Mouse (Mus musculus) erythroblast, embryonic 14.5 days (primary cell): Measurements from ENCODE around the gene Eif4b. TPM values are rescaled to one million over a fixed set of nuclear protein-coding genes. Genes with fewer than 3 reads are reported as not detected.

Source experiments
- H3K27me3 ChIP-seq: 2 replicates; pipeline ENCODE4 v1.6.1; 2012; ENCODE audit warnings: inconsistent platforms; ENCODE audit not compliant: control insufficient read depth
- H3K36me3 ChIP-seq: 2 replicates; pipeline ENCODE4 v1.6.1; 2012; ENCODE audit warnings: mild to moderate bottlenecking, inconsistent platforms; ENCODE audit not compliant: control insufficient read depth
- H3K4me1 ChIP-seq: 2 replicates; pipeline ENCODE4 v1.6.1; 2012; ENCODE audit warnings: inconsistent platforms; ENCODE audit not compliant: control insufficient read depth
- H3K4me3 ChIP-seq: replicated peaks from 2 replicates; pipeline ENCODE3; 2012; ENCODE audit warnings: moderate library complexity, mild to moderate bottlenecking, inconsistent platforms
- H3K9me3 ChIP-seq: 2 replicates; pipeline ENCODE4 v1.6.1; 2012; ENCODE audit warnings: low read length, inconsistent platforms, mixed read lengths; ENCODE audit not compliant: control insufficient read depth
- GATA1 ChIP-seq: IDR thresholded peaks from 2 replicates; pipeline ENCODE4 v1.6.1; 2012; ENCODE audit warnings: low read length, inconsistent platforms, mixed read lengths
- TAL1 ChIP-seq: IDR thresholded peaks from 3 replicates; pipeline ENCODE4 v1.6.1; 2012; ENCODE audit warnings: low read length, inconsistent platforms, mixed read lengths
- polyA plus RNA-seq: library from polyadenylated mRNA; stranded (reverse); fragments of >175 nt; gene quantifications from 2 replicates; pipeline ENCODE4 v1.2.3, GENCODE M21; 2012

Eif4b gene
- polyA plus RNA-seq, 1 experiment: 8.3 TPM

GRCm38 (mm10) chr15:102112827-102113226 is 39.3 kb downstream of the Eif4b start:
- Histone ChIP-seq H3K36me3 (peaks cover 26% of the 10 kb centered on the region), H3K4me3 (no peak overlapping the region), H3K9me3 (no peaks in the 10 kb centered on the region), H3K4me1 (peaks cover 15% of the 10 kb centered on the region), H3K27me3 (peaks cover 3% of the 10 kb centered on the region)
- no peak for TF ChIP-seq TAL1
- TF ChIP-seq GATA1: no peak

GRCm38 (mm10) chr15:102113674-102114073 is 40.1 kb downstream of the Eif4b start:
- peaks cover 12% of the 10 kb centered on the region for H3K4me1 ChIP-seq
- H3K27me3 ChIP-seq: 0 out of 2 replicates have a peak, but pooled peaks cover 2% of the 10 kb centered on the region
- no peak overlapping the region for H3K4me3 ChIP-seq
- peaks cover 34% of the 10 kb centered on the region for H3K36me3 ChIP-seq
- no peaks in the 10 kb centered on the region for H3K9me3 ChIP-seq
- TF ChIP-seq TAL1 (no peak), GATA1 (no peak)

- H3K4me1 ChIP-seq: peaks cover 7% of the 10 kb centered on the region
- peaks cover 45% of the 10 kb centered on the region for H3K36me3 ChIP-seq
- H3K27me3 ChIP-seq: 0 out of 2 replicates have a peak, but pooled peaks cover 2% of the 10 kb centered on the region
- no peak overlapping the region for H3K4me3 ChIP-seq
- TF ChIP-seq TAL1 (no peak), GATA1 (no peak)
- H3K9me3 ChIP-seq: no peaks in the 10 kb centered on the region
Measured at GRCm38 (mm10) chr15:102114651-102115260, 41.2 kb downstream of the Eif4b start.

GRCm38 (mm10) chr15:102115731-102116231 is 42.2 kb downstream of the Eif4b start:
- Histone ChIP-seq H3K4me1 (peaks cover 7% of the 10 kb centered on the region), H3K9me3 (no peaks in the 10 kb centered on the region), H3K36me3 (peaks cover 54% of the 10 kb centered on the region), H3K27me3 (no peaks in the 10 kb centered on the region), H3K4me3 (no peak overlapping the region)
- TF ChIP-seq GATA1 (no peak), TAL1 (no peak)

GRCm38 (mm10) chr15:102116753-102117415 is 43.3 kb downstream of the Eif4b start:
- no peaks in the 10 kb centered on the region for H3K9me3 ChIP-seq
- peaks cover 7% of the 10 kb centered on the region for H3K4me1 ChIP-seq
- H3K4me3 ChIP-seq: no peak overlapping the region
- no peaks in the 10 kb centered on the region for H3K27me3 ChIP-seq
- peaks cover 60% of the 10 kb centered on the region for H3K36me3 ChIP-seq
- TF ChIP-seq TAL1 (no peak), GATA1 (no peak)

- Histone ChIP-seq H3K4me1 (peaks cover 7% of the 10 kb centered on the region), H3K27me3 (no peaks in the 10 kb centered on the region), H3K36me3 (peaks cover 67% of the 10 kb centered on the region), H3K4me3 (no peak overlapping the region), H3K9me3 (no peaks in the 10 kb centered on the region)
- TF ChIP-seq TAL1 (no peak), GATA1 (no peak)
Measured at GRCm38 (mm10) chr15:102117461-102118443, 44.2 kb downstream of the Eif4b start.

GRCm38 (mm10) chr15:102118591-102118990 is 45.0 kb downstream of the Eif4b start:
- Histone ChIP-seq H3K4me3 (no peak overlapping the region), H3K9me3 (no peaks in the 10 kb centered on the region), H3K4me1 (peaks cover 7% of the 10 kb centered on the region), H3K36me3 (peaks cover 71% of the 10 kb centered on the region), H3K27me3 (no peaks in the 10 kb centered on the region)
- TF ChIP-seq TAL1 (no peak), GATA1 (no peak)

GRCm38 (mm10) chr15:102119121-102119830 is 45.7 kb downstream of the Eif4b start:
- TF ChIP-seq GATA1 (no peak), TAL1 (no peak)
- H3K36me3 ChIP-seq: peaks cover 72% of the 10 kb centered on the region
- H3K4me3 ChIP-seq: no peak overlapping the region
- H3K9me3 ChIP-seq: no peaks in the 10 kb centered on the region
- H3K4me1 ChIP-seq: peaks cover 7% of the 10 kb centered on the region
- H3K27me3 ChIP-seq: no peaks in the 10 kb centered on the region
